Mouse (Mus musculus) lung, adult 2 months (tissue): Measurements from ENCODE around the gene Sh3d21.

Source experiments
- CTCF ChIP-seq: fragments of 200-500 bp; IDR thresholded peaks from 2 replicates; pipeline ENCODE4 v1.5.1; 2011; ENCODE audit warnings: mild to moderate bottlenecking, low read length, control low read depth; ENCODE audit not compliant: insufficient read depth
- POLR2A ChIP-seq: fragments of 200-500 bp; IDR thresholded peaks from 2 replicates; pipeline ENCODE4 v1.6.1; 2011; ENCODE audit warnings: low read depth, mild to moderate bottlenecking, control low read depth, low read length, borderline replicate concordance; ENCODE audit errors: extremely low read depth

DNA sequence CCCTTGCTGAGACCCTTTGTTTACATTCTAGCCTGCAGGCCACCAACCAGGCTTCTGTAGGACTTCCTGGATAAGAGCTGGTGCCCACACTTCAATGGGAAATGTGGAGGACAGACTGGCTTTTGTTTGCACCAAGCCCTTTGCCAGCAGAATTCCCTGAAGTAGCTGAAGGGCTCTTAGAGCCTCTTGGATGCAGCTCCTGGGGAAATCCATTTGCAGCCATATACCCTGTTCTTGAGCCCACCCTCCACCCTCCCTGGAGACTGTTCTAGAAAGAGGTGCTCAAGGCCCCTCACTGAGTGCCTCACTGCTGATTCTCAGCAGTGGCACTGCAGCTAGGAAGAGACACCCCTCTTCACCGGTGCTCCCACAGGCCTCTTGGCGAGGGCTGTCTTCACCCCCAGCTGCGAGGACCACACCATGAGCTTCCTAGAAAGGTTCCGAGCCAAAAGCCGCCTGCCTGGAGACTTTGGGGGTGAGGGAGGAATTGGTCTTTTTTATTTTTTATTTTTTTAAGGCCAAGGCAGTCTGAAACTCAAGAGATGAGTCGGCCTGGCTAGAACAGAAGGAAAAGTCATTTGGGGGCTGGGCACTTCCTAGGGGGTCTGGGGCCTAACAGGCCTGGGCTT is 30.5 kb downstream of the Sh3d21 start:
- TF ChIP-seq POLR2A = no peak
- no peak for TF ChIP-seq CTCF
